Mouse (Mus musculus) heart, postnatal 0 days (tissue): ENCODE measurements around the gene Pou2f1. TPM values are rescaled to one million over a fixed set of nuclear protein-coding genes. Genes with fewer than 3 reads are reported as not detected.

ENCODE experiments used
- ATAC-seq: fragments of 200-750 bp; cut with Nextera tagmentation; 2 replicates; pipeline ENCODE4 v1.8.0; 2017; ENCODE audit warnings: low read depth, moderate number of reproducible peaks, moderate library complexity; ENCODE audit not compliant: insufficient read depth
- DNase-seq: peaks from one replicate; pipeline ENCODE4 v3.0.0-alpha.2; 2016; ENCODE audit warnings: low spot score
- H3K27ac ChIP-seq: fragments of 300-500 bp; sonication (generic); 2 replicates; pipeline ENCODE4 v1.5.1; 2014; ENCODE audit warnings: low read depth, mild to moderate bottlenecking
- H3K27me3 ChIP-seq: fragments of 300-500 bp; sonication (generic); 2 replicates; pipeline ENCODE4 v1.6.1; 2014; ENCODE audit warnings: low read length, mixed read lengths; ENCODE audit not compliant: control insufficient read depth, insufficient read depth
- H3K36me3 ChIP-seq: fragments of 300-500 bp; sonication (generic); replicated peaks from 2 replicates; pipeline ENCODE4 v1.6.1; 2014; ENCODE audit warnings: low read length, mixed read lengths; ENCODE audit not compliant: control insufficient read depth, insufficient read depth
- H3K4me1 ChIP-seq: fragments of 300-500 bp; sonication (generic); 2 replicates; pipeline ENCODE4 v1.6.1; 2014; ENCODE audit warnings: antibody characterized with exemption; ENCODE audit not compliant: control insufficient read depth, insufficient read depth
- H3K4me2 ChIP-seq: fragments of 300-500 bp; sonication (generic); 2 replicates; pipeline ENCODE4 v1.6.1; 2014; ENCODE audit warnings: low read depth, mild to moderate bottlenecking, low read length, moderate library complexity
- H3K4me3 ChIP-seq: fragments of 300-500 bp; sonication (generic); 2 replicates; pipeline ENCODE4 v1.5.1; 2014; ENCODE audit warnings: low read depth, low read length
- H3K9ac ChIP-seq: fragments of 300-500 bp; sonication (generic); replicated peaks from 2 replicates; pipeline ENCODE4 v1.6.1; 2014; ENCODE audit warnings: low read depth, low read length, mixed read lengths
- H3K9me3 ChIP-seq: fragments of 300-500 bp; sonication (generic); replicated peaks from 2 replicates; pipeline ENCODE4 v1.6.1; 2016; ENCODE audit warnings: low read length; ENCODE audit not compliant: control insufficient read depth
- CTCF ChIP-seq: IDR thresholded peaks from 2 replicates; pipeline ENCODE4 v1.5.1; 2016; ENCODE audit warnings: antibody characterized with exemption, control low read depth, low read depth
- EP300 ChIP-seq: IDR thresholded peaks from 2 replicates; pipeline ENCODE4 v1.6.1; 2016; ENCODE audit warnings: antibody characterized with exemption, low read depth
- WGBS: fragments of 180-500 bp; shearing (Covaris S2); extraction: QIAGEN DNeasy Blood & Tissue Kit; methylation state at CpG from one replicate; pipeline ENCODE4 v1.1.7; 2014; 5-methylcytosine and 5-hydroxymethylcytosine counted together
- polyA plus RNA-seq: library from polyadenylated mRNA; unstranded; fragments of >200 nt; fragmentation: Nextera tagmentation; extraction: Ambion mirVana; gene quantifications from 2 replicates; pipeline ENCODE4 v1.2.1, GENCODE M21; 2015
- total RNA-seq: library from RNA; depleted of rRNA; stranded (reverse); fragments of >200 nt; gene quantifications from 2 replicates; pipeline ENCODE4 v1.2.3, GENCODE M21; 2014; ENCODE audit warnings: low replicate concordance; rRNA removed

Gene Pou2f1
- total RNA-seq, result 15.3 and 27.0 TPM in 2 replicates
- polyA plus RNA-seq, result 5.2 and 5.7 TPM in 2 replicates

- DNase-seq (peak; percentile 99), ATAC-seq (peak; percentile 88)
Measured at GRCm38 (mm10) chr1:166002520-166003155, at the start of gene Pou2f1. TSS of gene Pou2f1 (minus strand) at chr1:166002678.

GRCm38 (mm10) chr1:166049046-166049827, 46.8 kb upstream of the Pou2f1 start:
- Histone ChIP-seq H3K27ac (no peak overlapping the region), H3K4me1 (0 out of 2 replicates have a peak, but pooled peaks cover 4% of the 10 kb centered on the region), H3K27me3 (peaks cover 3% of the 10 kb centered on the region; the same call in 1 of the 2 replicates), H3K9me3 (no peaks in the 10 kb centered on the region), H3K9ac (peak overlapping the region; percentile 43; the same call in 1 of the 2 replicates), H3K36me3 (no peaks in the 10 kb centered on the region), H3K4me3 (peak overlapping the region; percentile 41), H3K4me2 (peak overlapping the region; percentile 91)
- ATAC-seq (no peak), DNase-seq (no peak)
- TF ChIP-seq EP300 (no peak), CTCF (no peak)
- WGBS, result 25% methylated on average over 11 of the region's 11 CpGs

More at GRCm38 (mm10) chr1:166002520-166003155, at the start of gene Pou2f1:
- under 1% methylated on average over 59 of the region's 61 CpGs for WGBS
- peak within 1 kb of the TSS; percentile 92 for H3K4me2 ChIP-seq
- H3K9me3 ChIP-seq, result no peaks in the 10 kb centered on the region
- no peaks in the 10 kb centered on the region for H3K36me3 ChIP-seq
- peak within 1 kb of the TSS; percentile 99 for H3K4me3 ChIP-seq
- H3K4me1 ChIP-seq, result peaks cover 13% of the 10 kb centered on the region
- H3K9ac ChIP-seq, result peak within 1 kb of the TSS; percentile 99
- H3K27me3 ChIP-seq, result no peaks in the 10 kb centered on the region
- TF ChIP-seq CTCF (peak; percentile 74), EP300 (no peak)
- peak within 1 kb of the TSS; percentile 96 for H3K27ac ChIP-seq

- Histone ChIP-seq H3K27ac (no peak overlapping the region), H3K4me1 (0 out of 2 replicates have a peak, but pooled peaks cover 4% of the 10 kb centered on the region), H3K4me3 (peak overlapping the region; percentile 41), H3K9me3 (no peaks in the 10 kb centered on the region), H3K27me3 (peaks cover 3% of the 10 kb centered on the region; the same call in 1 of the 2 replicates), H3K9ac (peak overlapping the region; percentile 43), H3K36me3 (no peaks in the 10 kb centered on the region), H3K4me2 (peak overlapping the region; percentile 91)
- peak; percentile 16 for DNase-seq
- TF ChIP-seq CTCF (no peak), EP300 (no peak)
- no peak for ATAC-seq
- 1% methylated on average over 23 of the region's 23 CpGs for WGBS
Measured at GRCm38 (mm10) chr1:166048230-166048911, 45.9 kb upstream of the Pou2f1 start.

- H3K9me3 ChIP-seq, result no peaks in the 10 kb centered on the region
- no peak for TF ChIP-seq CTCF
- TF ChIP-seq EP300, result peak; percentile 62; the same call in 1 of the 2 replicates
- H3K36me3 ChIP-seq, result no peaks in the 10 kb centered on the region
- H3K4me1 ChIP-seq, result no peaks in the 10 kb centered on the region
- ATAC-seq (peak; percentile 25; the same call in 1 of the 2 replicates), DNase-seq (peak; percentile 30)
- peak overlapping the region; percentile 43 for H3K9ac ChIP-seq
- peak overlapping the region; percentile 91 for H3K4me2 ChIP-seq
- H3K27me3 ChIP-seq, result peaks cover 3% of the 10 kb centered on the region; the same call in 1 of the 2 replicates
- peak overlapping the region; percentile 41 for H3K4me3 ChIP-seq
- whole genome bisulfite sequencing, result 10% methylated on average over 25 of the region's 25 CpGs
- no peak overlapping the region for H3K27ac ChIP-seq
Measured at GRCm38 (mm10) chr1:166047505-166048170, 45.2 kb upstream of the Pou2f1 start.

- WGBS, result 64% methylated on average over 4 of the region's 4 CpGs
- ATAC-seq, result no peak
- H3K27me3 ChIP-seq, result peaks cover 3% of the 10 kb centered on the region; the same call in 1 of the 2 replicates
- H3K27ac ChIP-seq, result no peak overlapping the region
- DNase-seq, result peak; percentile 22
- no peak overlapping the region for H3K4me3 ChIP-seq
- no peaks in the 10 kb centered on the region for H3K9me3 ChIP-seq
- no peaks in the 10 kb centered on the region for H3K4me1 ChIP-seq
- TF ChIP-seq CTCF (no peak), EP300 (no peak)
- no peaks in the 10 kb centered on the region for H3K36me3 ChIP-seq
- H3K4me2 ChIP-seq, result no peak overlapping the region; the same call in 1 of the 2 replicates
- no peak overlapping the region for H3K9ac ChIP-seq
Measured at GRCm38 (mm10) chr1:166045894-166046197, 43.4 kb upstream of the Pou2f1 start.
